Mouse (Mus musculus): ENCODE data around the gene Mb.

DNA sequence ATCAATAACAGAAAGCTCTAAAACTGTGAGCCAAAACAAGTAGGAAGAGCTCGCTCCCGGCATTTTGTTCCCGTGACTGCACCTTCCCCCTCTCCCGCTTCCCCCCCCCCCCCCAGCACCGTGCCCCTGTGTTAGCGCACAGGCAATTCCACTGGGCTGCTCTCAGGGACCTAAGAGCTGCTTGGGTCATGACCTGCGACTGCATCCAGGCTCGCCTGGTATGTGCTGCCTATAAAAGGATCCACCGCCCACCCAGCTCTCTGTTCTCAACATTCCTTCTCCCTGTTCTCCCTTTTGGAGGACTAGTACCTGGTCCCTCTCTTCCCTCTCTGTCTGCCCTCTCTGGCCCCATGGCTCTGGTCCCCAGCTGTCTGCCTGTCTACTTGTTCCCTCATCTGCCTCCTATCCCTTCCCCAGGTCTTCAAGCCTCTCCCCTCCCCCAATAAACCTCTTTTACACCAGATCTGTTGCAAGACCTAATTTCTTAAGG lies 11.2 kb downstream of the Mb start:
- TF ChIP-seq EP300 (IDR thresholded peaks at IDR 0.05) (no peak), CTCF (IDR thresholded peaks at IDR 0.05) (no peak)

Measured in lung, postnatal 0 days (tissue).